Mouse (Mus musculus) myocyte (in vitro differentiated cells): Measurements from ENCODE around the gene Cacnb2. TPM values are rescaled to one million over a fixed set of nuclear protein-coding genes. Genes with fewer than 3 reads are reported as not detected.
"Not testable (repeated sequence)": the region's sequence is repeated elsewhere in the genome, so short reads cannot be mapped to it uniquely, and the experiment has no call there.

Experiments
- H3K27me3 ChIP-seq: one replicate; pipeline ENCODE4 v1.6.1; 2011; ENCODE audit not compliant: control insufficient read depth, insufficient read depth, insufficient read length
- H3K36me3 ChIP-seq: one replicate; pipeline ENCODE4 v1.6.1; 2011; ENCODE audit not compliant: control insufficient read depth, insufficient read depth
- H3K4me2 ChIP-seq: one replicate; pipeline ENCODE4 v1.6.1; 2011; ENCODE audit warnings: low read depth, control low read depth
- H3K4me3 ChIP-seq: one replicate; pipeline ENCODE4 v1.5.1; 2011; ENCODE audit warnings: mild to moderate bottlenecking, control low read depth, moderate library complexity
- H3K79me2 ChIP-seq: one replicate; pipeline ENCODE4 v1.6.1; 2011; ENCODE audit not compliant: control insufficient read depth, insufficient read depth
- H3ac ChIP-seq: one replicate; pipeline ENCODE4 v1.6.1; 2011; ENCODE audit not compliant: control insufficient read depth, insufficient read length
- CEBPB ChIP-seq: IDR thresholded peaks from 2 replicates; pipeline ENCODE4 v1.6.1; 2011; ENCODE audit warnings: mild to moderate bottlenecking, moderate library complexity; ENCODE audit not compliant: poor library complexity, insufficient read depth, severe bottlenecking
- E2F4 ChIP-seq: IDR thresholded peaks from one replicate; pipeline ENCODE4 v1.6.1; 2011; ENCODE audit warnings: mild to moderate bottlenecking, control low read depth, moderate library complexity; ENCODE audit not compliant: insufficient read depth
- MAX ChIP-seq: IDR thresholded peaks from one replicate; pipeline ENCODE4 v1.6.1; 2011; ENCODE audit warnings: low read depth, mild to moderate bottlenecking, control low read depth
- MYOD1 ChIP-seq, 3 experiments: IDR thresholded peaks; one replicate each; pipeline ENCODE4 v1.6.1; 2011; ENCODE audit warnings: control low read depth in 2 of 3, low read depth in 2 of 3, mild to moderate bottlenecking in 2 of 3, moderate library complexity in 1 of 3; ENCODE audit not compliant: insufficient read length in 2 of 3, control insufficient read depth in 1 of 3
- MYOG ChIP-seq, 3 experiments: IDR thresholded peaks; one replicate each; pipeline ENCODE4 v1.6.1; 2011; ENCODE audit warnings: control low read depth in 2 of 3, low read depth in 2 of 3, mild to moderate bottlenecking in 2 of 3; ENCODE audit not compliant: insufficient read length in 2 of 3, control insufficient read depth in 1 of 3, insufficient read depth in 1 of 3
- POLR2A ChIP-seq: IDR thresholded peaks from one replicate; pipeline ENCODE4 v1.6.1; 2011; ENCODE audit warnings: low read depth, mild to moderate bottlenecking, control low read depth, moderate library complexity; ENCODE audit not compliant: insufficient read length
- POLR2AphosphoS2 ChIP-seq: IDR thresholded peaks from one replicate; pipeline ENCODE4 v1.6.1; 2011; ENCODE audit warnings: low read depth, control low read depth; ENCODE audit not compliant: insufficient read length
- REST ChIP-seq: IDR thresholded peaks from one replicate; pipeline ENCODE4 v1.6.1; 2011; ENCODE audit warnings: mild to moderate bottlenecking, control low read depth, moderate library complexity; ENCODE audit not compliant: insufficient read depth, insufficient read length
- SRF ChIP-seq: IDR thresholded peaks from one replicate; pipeline ENCODE4 v1.6.1; 2011; ENCODE audit warnings: low read depth; ENCODE audit not compliant: control insufficient read depth, insufficient read length
- TCF12 ChIP-seq: IDR thresholded peaks from one replicate; pipeline ENCODE4 v1.6.1; 2011; ENCODE audit warnings: mild to moderate bottlenecking, control low read depth; ENCODE audit not compliant: poor library complexity, insufficient read depth, severe bottlenecking
- TCF3 ChIP-seq: IDR thresholded peaks from one replicate; pipeline ENCODE4 v1.6.1; 2011; ENCODE audit warnings: low read depth, control low read depth; ENCODE audit not compliant: insufficient read length
- USF1 ChIP-seq: IDR thresholded peaks from one replicate; pipeline ENCODE4 v1.6.1; 2011; ENCODE audit warnings: low read depth, mild to moderate bottlenecking, control low read depth, moderate library complexity
- polyA plus RNA-seq: library from polyadenylated mRNA; unstranded; fragments of >200 nt; fragmentation: generic; extraction: Trizol; gene quantifications from one replicate; pipeline ENCODE4 v1.2.1, GENCODE M21; 2012; ENCODE audit warnings: missing spikeins

Gene Cacnb2
- polyA plus RNA-seq, 1 experiment: 0.85 TPM

GRCm38 (mm10) chr2:14716666-14717065 is 113.8 kb downstream of the Cacnb2 start:
- H3K79me2 ChIP-seq: no peaks in the 10 kb centered on the region
- no peaks in the 10 kb centered on the region for H3K27me3 ChIP-seq
- H3K4me3 ChIP-seq: no peak overlapping the region
- no peaks in the 10 kb centered on the region for H3K36me3 ChIP-seq
- TF ChIP-seq CEBPB: no peak
- TF ChIP-seq POLR2AphosphoS2: no peak
- no peak for TF ChIP-seq TCF12
- TF ChIP-seq MYOD1 (IDR thresholded peaks at IDR 0.05; ENCODE audit: control insufficient read depth in 1 of 3, insufficient read length in 2 of 3, low read depth in 2 of 3): no peak
- no peak for TF ChIP-seq POLR2A
- no peak for TF ChIP-seq MAX
- no peak for TF ChIP-seq SRF
- no peak for TF ChIP-seq TCF3
- TF ChIP-seq REST: no peak
- no peak for TF ChIP-seq USF1
- H3ac ChIP-seq: no peak overlapping the region
- no peak overlapping the region for H3K4me2 ChIP-seq

DNA sequence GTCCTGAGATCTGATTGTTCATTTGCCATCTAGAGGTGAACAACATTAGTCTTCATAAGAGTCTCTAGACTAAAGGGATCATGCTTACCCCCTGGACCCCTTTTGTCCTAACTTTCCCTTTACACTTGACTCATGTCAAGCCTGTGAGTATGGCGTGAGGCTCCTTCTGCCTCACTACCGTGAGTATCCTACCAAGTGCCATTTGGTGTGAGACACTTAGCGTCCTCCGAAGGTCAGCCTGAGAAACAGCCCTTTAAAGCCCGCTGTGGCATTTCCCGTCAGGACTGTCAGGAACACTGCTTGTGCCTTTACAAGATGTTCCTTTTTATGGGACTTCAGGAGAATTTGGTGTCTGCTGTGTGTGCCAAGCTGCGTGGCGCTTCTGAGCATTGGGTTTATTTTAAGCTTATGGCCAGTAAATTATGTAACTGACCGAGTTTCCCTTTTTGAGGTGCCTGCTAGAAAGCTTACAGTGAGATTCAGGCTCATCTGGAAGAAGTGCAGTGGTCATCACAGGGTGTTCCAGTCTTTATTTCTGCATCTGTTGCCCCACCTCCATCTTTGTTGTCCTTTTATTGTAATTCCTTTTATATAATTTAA is 116.3 kb downstream of the Cacnb2 start:
- H3K36me3 ChIP-seq: no peaks in the 10 kb centered on the region
- H3K79me2 ChIP-seq: no peaks in the 10 kb centered on the region
- H3K4me3 ChIP-seq: no peak overlapping the region
- no peak overlapping the region for H3ac ChIP-seq
- H3K27me3 ChIP-seq: no peaks in the 10 kb centered on the region
- no peak for TF ChIP-seq TCF12
- TF ChIP-seq TCF3: no peak
- no peak for TF ChIP-seq SRF
- TF ChIP-seq USF1: no peak
- TF ChIP-seq MYOD1 (IDR thresholded peaks at IDR 0.05; ENCODE audit: control insufficient read depth in 1 of 3, insufficient read length in 2 of 3, low read depth in 2 of 3): no peak
- TF ChIP-seq MAX: no peak
- no peak for TF ChIP-seq CEBPB
- no peak for TF ChIP-seq MYOG (IDR thresholded peaks at IDR 0.05; ENCODE audit: control insufficient read depth in 1 of 3, insufficient read depth in 1 of 3, insufficient read length in 2 of 3, low read depth in 2 of 3)
- no peak for TF ChIP-seq REST
- TF ChIP-seq E2F4: no peak
- no peak for TF ChIP-seq POLR2AphosphoS2
- TF ChIP-seq POLR2A: no peak
- H3K4me2 ChIP-seq: no peak overlapping the region

DNA sequence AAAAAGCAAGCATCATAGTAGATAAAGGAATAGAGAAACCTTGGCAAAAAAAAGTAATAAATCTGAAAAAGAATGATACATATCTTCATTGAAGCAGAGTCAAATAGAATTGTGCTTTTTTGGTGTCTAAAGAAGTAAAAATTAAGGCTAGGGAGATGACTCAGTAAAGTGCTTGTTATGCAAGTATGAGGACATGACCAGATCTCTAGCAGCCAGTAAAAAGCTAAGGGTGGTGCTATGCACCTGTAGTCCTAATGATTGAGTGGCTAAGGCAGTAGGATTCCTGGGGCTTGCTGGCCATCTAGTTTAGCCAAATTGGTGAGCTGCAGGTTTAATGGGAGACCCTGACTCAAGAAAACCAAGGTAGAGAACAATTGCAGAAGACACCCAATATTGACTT is 122.5 kb downstream of the Cacnb2 start:
- Histone ChIP-seq H3K79me2 (no peaks in the 10 kb centered on the region), H3K4me3 (no peak overlapping the region), H3K36me3 (no peaks in the 10 kb centered on the region), H3K4me2 (no peak overlapping the region), H3ac (no peak overlapping the region), H3K27me3 (no peaks in the 10 kb centered on the region)
- TF ChIP-seq TCF12 (no peak), POLR2AphosphoS2 (no peak), E2F4 (no peak), MYOD1 (IDR thresholded peaks at IDR 0.05; ENCODE audit: control insufficient read depth in 1 of 3, insufficient read length in 2 of 3, low read depth in 2 of 3) (no peak), SRF (no peak), CEBPB (no peak), REST (no peak), TCF3 (no peak), MAX (no peak), MYOG (IDR thresholded peaks at IDR 0.05; ENCODE audit: control insufficient read depth in 1 of 3, insufficient read depth in 1 of 3, insufficient read length in 2 of 3, low read depth in 2 of 3) (no peak), POLR2A (no peak), USF1 (no peak)

GRCm38 (mm10) chr2:14726601-14727000 is 123.7 kb downstream of the Cacnb2 start:
- H3K4me2 ChIP-seq, H3K79me2 ChIP-seq, H3K27me3 ChIP-seq, H3ac ChIP-seq, H3K36me3 ChIP-seq, H3K4me3 ChIP-seq: not testable (repeated sequence)

DNA sequence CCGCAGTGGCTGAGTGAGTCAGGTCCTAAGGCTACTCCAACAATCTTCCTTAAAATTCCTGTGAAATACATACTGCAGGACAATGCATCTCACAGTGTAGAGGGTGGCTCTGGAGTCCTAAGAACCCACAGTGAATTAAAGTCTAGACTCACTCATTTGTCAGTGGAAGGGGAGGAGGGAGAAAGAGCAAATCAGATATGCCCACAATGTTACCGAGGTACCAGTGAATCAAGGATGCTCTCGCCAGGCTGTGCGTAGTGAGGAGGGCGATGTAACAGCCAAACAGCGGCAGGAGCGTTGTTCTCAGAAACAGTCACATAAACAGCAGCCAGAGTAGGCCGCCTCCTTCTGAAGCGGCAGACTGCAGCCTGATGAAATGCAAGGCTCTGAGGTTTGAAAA is 136.0 kb downstream of the Cacnb2 start:
- Histone ChIP-seq H3ac (no peak overlapping the region), H3K4me3 (no peak overlapping the region), H3K36me3 (no peaks in the 10 kb centered on the region), H3K27me3 (no peaks in the 10 kb centered on the region), H3K79me2 (no peaks in the 10 kb centered on the region), H3K4me2 (no peak overlapping the region)
- TF ChIP-seq TCF3 (no peak), MYOG (IDR thresholded peaks at IDR 0.05; ENCODE audit: control insufficient read depth in 1 of 3, insufficient read depth in 1 of 3, insufficient read length in 2 of 3, low read depth in 2 of 3) (no peak), POLR2AphosphoS2 (no peak), SRF (no peak), CEBPB (no peak), MAX (no peak), POLR2A (no peak), E2F4 (no peak), TCF12 (no peak), MYOD1 (IDR thresholded peaks at IDR 0.05; ENCODE audit: control insufficient read depth in 1 of 3, insufficient read length in 2 of 3, low read depth in 2 of 3) (no peak), USF1 (no peak)
